Mouse (Mus musculus): ENCODE measurements around the gene Slc41a3.
"Not testable (repeated sequence)": the region's sequence is repeated elsewhere in the genome, so short reads cannot be mapped to it uniquely, and the experiment has no call there.

Gene Slc41a3

GRCm38 (mm10) chr6:90624184-90624583 lies 19.7 kb downstream of the Slc41a3 start:
- in situ Hi-C loops (cut with MboI, MseI): no loop called here

GRCm38 (mm10) chr6:90624733-90625132 lies 20.2 kb downstream of the Slc41a3 start:
- in situ Hi-C loops (cut with MboI, MseI): no loop called here

GRCm38 (mm10) chr6:90625207-90625994 lies 20.9 kb downstream of the Slc41a3 start:
- in situ Hi-C loops (cut with MboI, MseI): no loop called here

- in situ Hi-C loops (cut with MboI, MseI): no loop called here
Observed at GRCm38 (mm10) chr6:90627556-90627955, 23.0 kb downstream of the Slc41a3 start.

- in situ Hi-C loops (cut with MboI, MseI): no loop called here
Observed at GRCm38 (mm10) chr6:90629506-90629905, 25.0 kb downstream of the Slc41a3 start.

GRCm38 (mm10) chr6:90630427-90630826 lies 25.9 kb downstream of the Slc41a3 start:
- in situ Hi-C loops (cut with MboI, MseI): no loop called here

- in situ Hi-C loops (cut with MboI, MseI): not testable (repeated sequence)
Observed at GRCm38 (mm10) chr6:90632526-90632925, 28.0 kb downstream of the Slc41a3 start.

GRCm38 (mm10) chr6:90635081-90635480 lies 30.6 kb downstream of the Slc41a3 start:
- in situ Hi-C loops (cut with MboI, MseI): no loop called here

- in situ Hi-C loops (cut with MboI, MseI): no loop called here
Observed at GRCm38 (mm10) chr6:90635611-90636010, 31.1 kb downstream of the Slc41a3 start.

GRCm38 (mm10) chr6:90643057-90643456 lies 38.5 kb downstream of the Slc41a3 start:
- in situ Hi-C loops (cut with MboI, MseI): no loop called here

GRCm38 (mm10) chr6:90644965-90645364 lies 40.4 kb downstream of the Slc41a3 start:
- in situ Hi-C loops (cut with MboI, MseI): no loop called here

- in situ Hi-C loops (cut with MboI, MseI): no loop called here
Observed at GRCm38 (mm10) chr6:90648391-90648790, 43.9 kb downstream of the Slc41a3 start.

- in situ Hi-C loops (cut with MboI, MseI): no loop called here
Observed at GRCm38 (mm10) chr6:90649279-90649678, 44.8 kb downstream of the Slc41a3 start.

GRCm38 (mm10) chr6:90650634-90651033 lies 46.1 kb downstream of the Slc41a3 start:
- in situ Hi-C loops (cut with MboI, MseI): no loop called here

GRCm38 (mm10) chr6:90653736-90654135 lies 49.2 kb downstream of the Slc41a3 start:
- in situ Hi-C loops (cut with MboI, MseI): no loop called here

- in situ Hi-C loops (cut with MboI, MseI): loop anchor here (5.0 kb wide), 1 partner anchor 76 kb away; no protein-coding TSS in a partner anchor
Observed at GRCm38 (mm10) chr6:90656344-90656850, 51.9 kb downstream of the Slc41a3 start.

GRCm38 (mm10) chr6:90659913-90660312 lies 55.4 kb downstream of the Slc41a3 start:
- in situ Hi-C loops (cut with MboI, MseI): loop anchor here (5.0 kb wide), 1 partner anchor 72 kb away; no protein-coding TSS in a partner anchor

- in situ Hi-C loops (cut with MboI, MseI): no loop called here
Observed at GRCm38 (mm10) chr6:90660398-90661028, 56.0 kb downstream of the Slc41a3 start.

GRCm38 (mm10) chr6:90661029-90661399 lies 56.5 kb downstream of the Slc41a3 start:
- in situ Hi-C loops (cut with MboI, MseI): no loop called here

- in situ Hi-C loops (cut with MboI, MseI): no loop called here
Observed at GRCm38 (mm10) chr6:90662148-90662547, 57.6 kb downstream of the Slc41a3 start.

GRCm38 (mm10) chr6:90663736-90664135 lies 59.2 kb downstream of the Slc41a3 start:
- in situ Hi-C loops (cut with MboI, MseI): no loop called here

GRCm38 (mm10) chr6:90668693-90669092 lies 64.2 kb downstream of the Slc41a3 start:
- in situ Hi-C loops (cut with MboI, MseI): no loop called here

GRCm38 (mm10) chr6:90678759-90679158 lies 74.2 kb downstream of the Slc41a3 start:
- in situ Hi-C loops (cut with MboI, MseI): no loop called here

Measured in T-helper 1 cell (primary cell).